Mouse (Mus musculus): Measurements from ENCODE around the gene Larp1.
A peak's percentile ranks its signal among the peaks of the same experiment; 100 is the strongest.
"Not testable (repeated sequence)": the region's sequence is repeated elsewhere in the genome, so short reads cannot be mapped to it uniquely, and the experiment has no call there.

Larp1 gene

DNA sequence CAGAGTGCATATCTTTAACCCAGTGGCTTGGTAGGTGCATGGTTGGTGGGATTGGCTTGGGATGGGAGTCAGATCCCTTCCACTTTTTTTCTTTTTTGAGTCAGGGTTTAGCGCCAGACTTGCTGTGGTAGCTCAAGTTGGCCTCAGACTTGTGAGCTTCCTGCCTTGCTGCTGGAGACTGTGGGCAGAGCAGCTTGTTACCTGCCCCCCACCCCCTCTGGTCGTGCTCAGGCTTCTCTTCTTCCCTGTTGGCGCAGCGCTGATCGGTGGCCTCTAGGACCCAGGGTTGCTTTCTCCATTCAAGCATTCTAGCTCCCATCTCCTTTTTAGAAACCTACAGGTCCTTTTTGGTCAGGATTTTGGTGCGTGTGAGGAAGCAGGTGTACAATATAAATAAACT, 22.3 kb downstream of the Larp1 start:
- no peak for DNase-seq

DNA sequence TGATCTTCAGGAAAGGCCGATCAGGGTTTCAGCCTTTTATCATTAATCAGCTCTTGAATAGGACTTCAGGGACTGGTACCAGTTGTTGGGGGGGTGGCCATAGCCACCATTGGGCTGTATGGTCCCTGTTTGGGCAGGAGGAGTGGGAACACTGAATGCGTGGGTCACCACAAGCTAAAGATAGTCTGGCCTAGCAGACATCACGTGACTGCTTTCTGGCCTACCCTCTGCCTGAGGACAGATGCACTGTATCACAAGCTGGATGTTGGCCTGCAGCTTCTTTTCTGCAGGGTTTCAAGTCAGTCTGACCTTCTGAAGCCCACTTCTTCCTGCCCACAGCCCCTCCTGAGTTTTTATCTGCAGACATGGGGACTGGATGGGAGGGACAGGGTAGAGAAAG, 24.8 kb downstream of the Larp1 start:
- no peak for DNase-seq

GRCm38 (mm10) chr11:58039027-58039426, 30.2 kb downstream of the Larp1 start:
- no peak for DNase-seq

DNA sequence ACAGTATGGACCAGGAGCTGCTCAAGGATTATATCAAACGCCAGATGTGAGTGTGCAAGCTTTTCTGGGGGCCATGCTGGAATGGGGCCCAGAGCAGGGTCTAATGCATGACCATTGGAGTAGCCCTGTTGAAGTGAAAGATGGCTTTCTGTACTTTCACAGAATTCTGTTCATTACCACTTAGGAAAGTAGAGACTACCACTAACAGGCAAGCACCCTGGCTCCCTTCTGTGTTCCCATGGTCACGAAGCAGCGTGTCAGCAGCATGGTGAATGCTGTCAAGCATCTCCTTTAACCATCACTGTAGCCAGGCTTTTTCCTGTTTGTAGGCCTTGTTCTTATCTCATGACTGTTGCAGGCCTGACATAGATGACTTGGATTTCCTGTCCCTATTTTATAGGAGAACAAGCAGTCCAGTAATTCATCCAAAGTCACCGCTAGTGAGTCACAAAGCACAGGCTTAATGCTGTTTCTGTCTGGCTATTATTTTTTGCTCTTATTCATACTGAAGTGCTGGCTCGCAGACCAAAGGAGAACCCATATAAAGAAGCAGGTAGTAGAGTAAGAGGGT, 34.1 kb downstream of the Larp1 start:
- no peak for DNase-seq

- DNase-seq = no peak
These were observed 37.6 kb downstream of the Larp1 start for GRCm38 (mm10) chr11:58046438-58046837.

DNA sequence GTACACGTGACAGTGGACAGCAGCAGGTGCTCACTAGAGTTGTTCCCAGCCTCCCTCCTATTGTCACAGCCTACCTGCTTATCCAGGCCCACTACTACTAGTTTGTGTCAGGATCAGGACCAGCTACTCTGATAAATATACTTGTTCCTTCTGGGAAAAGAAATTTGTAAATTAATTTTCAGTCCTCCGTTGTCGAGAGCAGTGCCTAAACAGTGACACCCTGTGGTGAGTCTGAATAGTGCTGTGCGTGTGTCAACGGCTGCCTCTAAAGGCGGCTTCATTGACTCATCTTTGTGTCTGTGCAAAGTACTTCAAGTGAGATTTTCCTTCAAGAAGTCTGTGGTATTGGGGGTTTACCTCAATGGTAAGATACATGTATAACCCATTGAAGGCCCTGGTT, 48.6 kb downstream of the Larp1 start:
- peak; percentile 57 for DNase-seq

GRCm38 (mm10) chr11:58059752-58060151, 50.9 kb downstream of the Larp1 start:
- not testable (repeated sequence) for DNase-seq

GRCm38 (mm10) chr11:58061218-58061617, 52.4 kb downstream of the Larp1 start:
- DNase-seq = not testable (repeated sequence)

GRCm38 (mm10) chr11:58062586-58062985, 53.7 kb downstream of the Larp1 start:
- DNase-seq = no peak

- no peak for DNase-seq
These were observed 56.2 kb downstream of the Larp1 start for GRCm38 (mm10) chr11:58065025-58065424.

- no peak for DNase-seq
These were observed 64.1 kb downstream of the Larp1 start for GRCm38 (mm10) chr11:58072978-58073377.

GRCm38 (mm10) chr11:58077270-58077669, 68.4 kb downstream of the Larp1 start:
- DNase-seq = no peak

DNA sequence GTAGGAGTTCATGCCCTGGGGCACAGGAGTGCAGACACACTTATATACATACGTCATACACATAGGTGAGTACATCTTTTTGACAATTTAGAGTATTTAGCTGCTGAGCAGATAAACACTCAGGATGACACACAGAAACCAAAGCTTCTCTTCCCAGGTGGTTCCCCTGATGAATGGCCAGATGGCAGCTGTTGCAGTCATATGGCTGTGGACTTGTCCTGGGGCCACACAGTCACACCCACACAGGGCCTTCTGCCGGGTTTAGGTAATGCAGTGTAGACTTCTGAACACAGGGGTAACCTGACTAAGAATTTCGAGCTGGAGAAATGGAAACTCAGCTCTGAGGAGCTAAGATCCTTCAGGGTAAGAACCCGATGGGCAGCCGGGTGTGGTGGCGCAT, 72.9 kb downstream of the Larp1 start:
- no peak for DNase-seq

- DNase-seq = no peak
These were observed 83.7 kb downstream of the Larp1 start for GRCm38 (mm10) chr11:58092541-58092940.

DNA sequence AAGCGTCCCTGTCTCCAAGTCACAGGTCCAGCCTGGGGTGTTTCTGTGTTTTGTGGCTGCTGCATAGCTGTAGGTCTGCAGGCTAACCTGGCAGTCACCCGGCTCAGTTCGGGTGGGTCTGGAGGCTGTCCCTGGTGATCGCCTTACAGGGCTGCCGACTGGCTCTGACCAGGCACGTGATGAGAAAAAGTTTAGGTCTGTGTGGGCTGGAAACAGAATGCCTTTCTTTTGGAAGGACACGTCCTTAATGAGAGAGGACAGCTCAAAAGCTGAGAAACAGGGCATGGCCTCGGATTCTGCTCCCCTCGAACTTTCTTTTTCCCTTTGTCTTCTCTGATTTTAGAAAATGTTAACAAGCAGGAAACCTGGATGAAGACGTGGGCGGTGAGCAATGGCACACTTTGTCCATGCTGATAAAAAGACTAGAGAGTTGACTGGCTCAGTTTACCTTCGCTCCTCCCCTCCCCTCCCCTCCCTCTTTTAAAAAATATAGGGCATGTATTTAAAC, 84.2 kb downstream of the Larp1 start, which contains the start of gene Gm12248:
Gene Gm12248 (minus strand): TSS at position 114 of the 508 bp plus-strand sequence.
- no peak for DNase-seq

GRCm38 (mm10) chr11:58094766-58095165, 85.9 kb downstream of the Larp1 start:
- no peak for DNase-seq

GRCm38 (mm10) chr11:58095561-58095960, 86.7 kb downstream of the Larp1 start:
- no peak for DNase-seq

DNA sequence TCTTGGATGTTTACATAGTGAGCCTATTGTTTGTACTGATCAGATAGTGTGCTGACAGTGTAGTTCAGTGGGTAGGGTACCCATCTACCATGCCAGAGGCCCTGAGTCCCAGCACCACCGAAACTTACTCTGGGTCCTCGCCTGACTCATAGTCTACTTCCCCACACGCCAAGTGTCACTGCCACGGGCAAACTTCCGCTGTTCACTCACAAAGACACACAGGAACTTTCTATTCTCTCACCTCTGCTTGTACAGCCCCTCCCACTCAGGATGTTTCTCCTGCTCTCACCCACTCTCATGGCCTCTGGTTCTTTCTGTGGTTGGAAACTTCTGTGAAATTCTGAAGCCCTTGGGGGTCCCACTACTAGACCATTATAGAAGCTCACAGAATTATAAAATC, 87.3 kb downstream of the Larp1 start:
- DNase-seq = no peak

DNA sequence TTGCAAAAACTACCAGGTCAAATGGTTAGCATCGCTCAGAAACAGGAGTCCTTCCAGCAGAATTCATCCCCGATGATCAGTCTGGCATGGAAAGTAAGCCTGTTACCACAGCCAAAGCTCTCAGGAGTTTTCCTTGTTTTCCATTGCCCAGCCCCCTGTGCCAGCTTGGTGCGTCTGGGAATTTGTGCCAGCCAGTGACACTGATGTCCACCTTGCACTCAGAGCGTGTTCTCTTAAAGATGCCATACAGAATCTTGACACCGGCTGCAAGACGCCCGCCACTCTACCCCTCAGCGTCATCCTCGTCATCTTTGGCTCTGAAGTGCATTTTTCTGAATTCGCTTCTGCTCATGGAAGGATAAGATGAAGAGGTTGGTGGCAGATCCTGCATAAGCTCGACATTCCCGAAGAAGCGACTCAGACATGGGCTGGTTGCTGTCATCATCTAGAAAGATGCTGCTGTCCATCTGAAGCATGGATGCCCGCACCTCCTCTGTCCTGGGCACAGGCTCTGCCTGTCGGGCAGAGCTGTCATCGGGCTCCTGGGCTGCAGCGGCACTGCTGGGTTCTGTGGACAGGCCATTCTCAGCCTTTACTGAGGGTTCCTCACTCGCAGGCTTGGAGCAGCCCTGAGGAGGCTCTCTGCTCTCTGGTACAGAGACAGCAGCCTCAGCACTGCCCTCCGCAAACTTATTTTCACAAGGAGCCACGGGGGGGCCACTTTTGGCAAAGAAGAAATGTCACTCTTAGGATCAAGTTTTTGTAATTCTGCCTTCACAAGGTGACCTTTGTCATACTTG, 88.2 kb downstream of the Larp1 start:
- no peak for DNase-seq

DNA sequence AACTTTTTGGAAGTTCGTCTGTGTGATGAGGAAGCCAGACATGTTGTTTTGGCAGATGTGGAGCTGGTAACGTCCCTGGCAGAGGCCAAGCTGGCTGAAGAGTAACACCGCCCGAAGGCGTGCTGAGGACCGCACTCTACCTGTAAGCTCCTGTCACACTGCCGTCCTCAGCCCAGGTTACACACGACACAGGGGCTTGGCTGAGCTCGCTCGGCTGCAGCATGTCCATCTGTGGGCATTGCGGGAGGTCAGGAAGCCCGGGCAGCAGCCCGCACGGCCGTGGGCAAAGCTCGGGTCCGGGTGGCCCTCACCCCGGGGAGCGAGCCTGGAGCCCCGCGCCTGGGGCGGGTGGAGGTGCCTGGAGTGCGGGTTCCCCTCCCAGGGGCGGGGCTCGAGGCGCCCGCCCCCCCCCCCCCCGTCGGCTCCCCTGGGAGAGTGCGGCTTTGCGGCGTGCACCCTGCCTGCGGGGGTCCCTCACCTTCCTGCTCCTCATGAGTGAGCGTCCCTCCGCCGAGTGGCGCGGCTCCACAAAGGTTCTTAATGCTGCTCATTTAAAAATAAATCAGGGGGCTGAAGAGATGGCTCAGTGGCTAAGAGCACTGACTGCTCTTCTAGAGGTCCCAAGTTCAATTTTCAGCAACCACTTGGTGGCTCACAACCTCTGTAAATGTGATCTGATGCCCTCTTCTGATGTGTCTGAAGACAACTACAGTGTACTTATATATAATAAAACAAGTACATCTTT, 88.9 kb downstream of the Larp1 start:
- DNase-seq = no peak

DNA sequence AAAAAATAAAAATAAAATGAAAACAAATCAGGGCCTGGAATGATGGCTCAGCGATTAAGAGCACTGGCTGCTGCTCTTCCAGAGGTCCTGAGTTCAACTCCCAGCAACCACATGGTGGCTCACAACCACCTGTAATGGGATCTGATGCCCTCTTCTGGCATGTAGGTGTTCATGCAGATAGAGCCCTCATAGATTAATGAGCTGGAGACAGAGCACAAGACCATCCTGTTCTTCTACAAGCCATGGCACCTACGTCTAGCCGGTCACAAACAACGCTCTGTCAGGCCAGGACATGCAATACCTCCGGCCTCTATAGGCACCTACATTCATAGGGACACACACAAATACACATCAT, 89.5 kb downstream of the Larp1 start:
- not testable (repeated sequence) for DNase-seq

GRCm38 (mm10) chr11:58100006-58100405, 91.1 kb downstream of the Larp1 start:
- DNase-seq = no peak

DNA sequence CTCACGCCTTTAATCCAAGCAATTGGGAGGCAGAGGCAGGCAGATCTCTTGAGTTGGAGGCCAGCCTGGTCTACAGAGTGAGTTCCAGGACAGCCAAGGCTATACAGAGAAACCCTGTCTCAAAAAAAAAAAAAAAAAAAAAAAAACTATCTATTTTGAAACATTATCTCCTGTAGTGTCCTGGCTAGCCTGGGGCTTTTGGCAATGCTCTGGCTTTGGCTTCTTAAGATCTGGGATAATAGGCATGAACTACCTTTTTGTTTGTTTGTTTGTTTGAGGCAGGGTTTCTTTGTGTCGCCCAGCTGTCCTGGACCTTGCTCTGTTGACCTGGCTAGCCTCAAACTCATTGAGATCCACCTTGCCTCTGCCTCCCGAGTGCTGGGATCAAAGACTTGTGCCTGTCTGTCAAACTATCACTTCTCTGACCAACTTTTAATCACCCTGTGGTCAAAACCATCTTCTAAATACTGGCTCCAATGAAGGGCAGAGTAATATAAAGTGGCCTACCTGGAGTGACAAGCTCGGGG, 92.4 kb downstream of the Larp1 start:
- DNase-seq = no peak

DNA sequence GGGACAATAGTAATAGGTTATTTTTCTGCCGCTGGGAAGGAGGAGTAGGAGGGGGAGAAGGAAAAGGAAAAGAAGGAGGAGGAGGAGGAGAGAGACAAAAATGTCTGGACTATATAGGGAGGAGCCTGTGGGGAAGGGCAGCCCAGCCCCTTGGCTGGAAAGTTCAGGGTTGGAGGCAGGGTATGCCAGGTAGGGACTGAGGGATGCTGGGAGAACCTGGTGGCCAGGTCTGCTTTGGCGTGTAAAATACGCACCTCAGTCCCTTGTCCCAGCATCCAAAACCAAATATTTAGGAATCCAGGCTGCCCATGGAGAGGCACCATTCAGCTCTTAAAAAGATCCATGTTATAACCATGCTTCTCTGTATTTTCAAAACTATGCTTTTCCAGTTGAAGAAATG, 93.3 kb downstream of the Larp1 start:
- no peak for DNase-seq
